Mouse (Mus musculus): Measurements from ENCODE around the gene Arl15.

DNA sequence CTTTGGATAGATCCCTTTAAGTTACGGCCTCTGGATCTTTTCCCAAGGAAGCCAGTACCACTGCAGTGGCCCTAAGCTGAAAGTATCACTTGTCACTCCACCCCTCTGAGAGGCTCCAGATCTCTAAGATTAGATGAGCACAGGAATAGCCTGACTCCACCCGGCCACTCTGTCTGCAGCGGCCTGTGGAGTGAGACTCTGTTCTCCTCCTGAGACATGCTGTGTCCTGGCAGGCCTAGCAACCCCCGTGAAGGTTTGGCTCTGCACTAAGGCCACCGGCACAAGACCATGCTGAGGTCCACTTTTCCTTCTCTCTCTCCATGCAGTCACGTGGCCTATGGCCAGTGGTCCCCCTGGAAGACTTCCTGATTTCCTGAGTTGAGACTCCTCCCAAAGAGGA is 200.3 kb downstream of the Arl15 start:
- TF ChIP-seq POLR2A (IDR thresholded peaks at IDR 0.05; ENCODE audit: insufficient read depth, low read depth, low read length) (no peak), CTCF (IDR thresholded peaks at IDR 0.05) (no peak)

All from heart, adult 2 months (tissue).